Comparison of ENCODE assay signal across 10 mouse cellular contexts in the genomic region with DNA sequence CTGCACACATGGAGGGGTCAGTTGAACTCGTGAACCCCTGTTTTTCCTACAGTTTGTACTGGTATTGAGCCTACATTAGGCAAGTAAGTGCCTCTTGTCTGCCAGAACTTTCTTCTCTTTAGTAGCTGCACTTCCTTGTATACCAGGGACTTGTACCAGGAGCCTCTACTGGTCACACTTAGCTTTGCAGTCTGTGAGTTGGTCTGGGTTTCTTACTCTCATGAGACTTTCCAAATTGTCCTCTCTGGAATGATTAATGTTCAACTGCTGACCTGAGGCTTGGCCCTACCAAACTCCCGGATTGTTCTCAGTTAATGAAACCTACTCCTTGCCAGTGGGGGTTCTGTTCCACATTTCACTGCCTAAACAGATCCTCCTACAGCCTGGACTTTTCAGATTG.
DNase-seq lines count a peak whose midpoint lies in the region; ATAC-seq lines count a peak whose summit lies in the region.
"Had no signal": no experiment of that assay in that cellular context is flagged by ENCODE, and none has a peak within 500 bp of the region (broad histone marks: within the 10 kb centered on the region; RNA-seq: fewer than 3 reads in every experiment).

No protein-coding gene starts in this region.

- no peaks in the 10 kb centered on the region for H3K4me1 ChIP-seq in midbrain, embryonic 10.5 days
- H3K4me1 ChIP-seq in midbrain, embryonic 13.5 days (replicated peaks): no peaks in the 10 kb centered on the region
- H3K4me1 ChIP-seq: megakaryocyte, embryonic 14.5 days had no signal

- no peaks in the 10 kb centered on the region for H3K36me3 ChIP-seq in midbrain, embryonic 10.5 days
- H3K36me3 ChIP-seq in midbrain, embryonic 13.5 days: no peaks in the 10 kb centered on the region

- ATAC-seq in common myeloid progenitor, adult 5-6 weeks (replicated peaks; ENCODE audit: low read depth, poor library complexity, severe bottlenecking): peak; percentile 58; the same call in 1 of the 2 replicates
- ATAC-seq in midbrain, embryonic 13.5 days: no peak

- peak; percentile 15 for DNase-seq in lung, postnatal 36 days
- no peak for DNase-seq in lung, postnatal 4 days
- peak; percentile 74 for DNase-seq in kidney, adult 9 months
- DNase-seq in yolk sac, embryonic 10.5 days (ENCODE audit: low spot score): peak; percentile 18
- DNase-seq in midbrain, embryonic 10.5 days (ENCODE audit: low spot score): no peak
- DNase-seq: cerebellum, adult 9-10 months; heart, postnatal 4 days had no signal

- no peak overlapping the region for H3K4me3 ChIP-seq in midbrain, embryonic 10.5 days
- no peak overlapping the region for H3K4me3 ChIP-seq in midbrain, embryonic 13.5 days (replicated peaks)
- H3K4me3 ChIP-seq: megakaryocyte, embryonic 14.5 days had no signal

- no peak overlapping the region for H3K4me2 ChIP-seq in midbrain, embryonic 13.5 days (replicated peaks)

- H3K9ac ChIP-seq in midbrain, embryonic 13.5 days (replicated peaks): no peak overlapping the region

- no peak overlapping the region for H3K27ac ChIP-seq in midbrain, embryonic 10.5 days (replicated peaks)
- H3K27ac ChIP-seq in midbrain, embryonic 13.5 days: no peak overlapping the region

- WGBS in midbrain, embryonic 10.5 days: 47% methylated on average over 2 of the region's 2 CpGs
- WGBS in midbrain, embryonic 13.5 days: 51% methylated on average over 2 of the region's 2 CpGs

- H3K9me3 ChIP-seq in midbrain, embryonic 10.5 days (replicated peaks): no peaks in the 10 kb centered on the region
- H3K9me3 ChIP-seq in midbrain, embryonic 13.5 days: no peaks in the 10 kb centered on the region
- H3K9me3 ChIP-seq: megakaryocyte, embryonic 14.5 days had no signal

- no peaks in the 10 kb centered on the region for H3K27me3 ChIP-seq in midbrain, embryonic 10.5 days (ENCODE audit: low read depth, poor library complexity, severe bottlenecking)
- H3K27me3 ChIP-seq in midbrain, embryonic 13.5 days: no peaks in the 10 kb centered on the region
- H3K27me3 ChIP-seq: megakaryocyte, embryonic 14.5 days had no signal

Comparison
In these comparisons a context has a peak if more than half of its experiments do, and no peak if none do; other contexts are left out.
1. DNase-seq: peak in lung, postnatal 36 days (single experiment), kidney, adult 9 months (single experiment) and yolk sac, embryonic 10.5 days (single experiment); none in lung, postnatal 4 days (0 of 2) and midbrain, embryonic 10.5 days (single experiment).